Mouse (Mus musculus) cerebellum, adult 8-10 months (tissue): ENCODE results near the gene Slc25a39.
A peak's percentile ranks its signal among the peaks of the same experiment; 100 is the strongest.

Experiments used
- DNase-seq: peaks from one replicate; pipeline ENCODE4 v3.0.0; 2022

Gene Slc25a39

DNA sequence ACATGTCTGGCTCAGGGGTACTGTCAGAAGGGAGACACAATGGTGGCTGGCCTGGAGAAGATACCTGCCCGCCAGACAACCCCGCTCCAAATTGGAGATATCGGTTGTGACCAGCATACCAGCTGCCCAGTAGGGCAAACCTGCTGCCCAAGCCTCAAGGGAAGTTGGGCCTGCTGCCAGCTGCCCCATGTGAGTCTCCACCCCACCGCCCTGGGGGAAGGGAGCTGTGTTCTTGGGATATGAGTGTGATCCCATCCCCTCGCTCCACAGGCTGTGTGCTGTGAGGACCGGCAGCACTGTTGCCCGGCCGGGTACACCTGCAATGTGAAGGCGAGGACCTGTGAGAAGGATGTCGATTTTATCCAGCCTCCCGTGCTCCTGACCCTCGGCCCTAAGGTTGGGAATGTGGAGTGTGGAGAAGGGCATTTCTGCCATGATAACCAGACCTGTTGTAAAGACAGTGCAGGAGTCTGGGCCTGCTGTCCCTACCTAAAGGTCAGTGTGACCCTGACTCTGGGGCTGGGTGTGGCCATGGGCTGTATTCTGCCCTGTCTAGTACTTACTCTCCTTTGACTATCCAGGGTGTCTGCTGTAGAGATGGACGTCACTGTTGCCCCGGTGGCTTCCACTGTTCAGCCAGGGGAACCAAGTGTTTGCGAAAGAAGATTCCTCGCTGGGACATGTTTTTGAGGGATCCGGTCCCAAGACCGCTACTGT is 28.2 kb upstream of the Slc25a39 start:
- peak; percentile 55 for DNase-seq

- peak; percentile 35 for DNase-seq
Measured at GRCm38 (mm10) chr11:102434816-102435705, 27.3 kb upstream of the Slc25a39 start.

DNA sequence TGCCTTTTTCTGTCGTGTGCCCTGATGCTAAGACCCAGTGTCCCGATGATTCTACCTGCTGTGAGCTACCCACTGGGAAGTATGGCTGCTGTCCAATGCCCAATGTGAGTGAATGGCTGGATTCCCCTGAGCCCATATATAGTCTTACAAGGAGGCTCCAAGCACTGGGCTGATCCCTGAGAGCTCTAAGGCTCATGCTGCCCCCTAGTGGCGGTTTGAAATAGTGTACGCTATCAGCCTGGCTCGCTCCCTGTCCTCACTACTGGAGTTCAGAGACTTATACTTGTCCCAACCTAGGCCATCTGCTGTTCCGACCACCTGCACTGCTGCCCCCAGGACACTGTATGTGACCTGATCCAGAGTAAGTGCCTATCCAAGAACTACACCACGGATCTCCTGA is 26.7 kb upstream of the Slc25a39 start:
- peak; percentile 92 for DNase-seq

- no peak for DNase-seq
Measured at GRCm38 (mm10) chr11:102433866-102434265, 26.1 kb upstream of the Slc25a39 start.

DNA sequence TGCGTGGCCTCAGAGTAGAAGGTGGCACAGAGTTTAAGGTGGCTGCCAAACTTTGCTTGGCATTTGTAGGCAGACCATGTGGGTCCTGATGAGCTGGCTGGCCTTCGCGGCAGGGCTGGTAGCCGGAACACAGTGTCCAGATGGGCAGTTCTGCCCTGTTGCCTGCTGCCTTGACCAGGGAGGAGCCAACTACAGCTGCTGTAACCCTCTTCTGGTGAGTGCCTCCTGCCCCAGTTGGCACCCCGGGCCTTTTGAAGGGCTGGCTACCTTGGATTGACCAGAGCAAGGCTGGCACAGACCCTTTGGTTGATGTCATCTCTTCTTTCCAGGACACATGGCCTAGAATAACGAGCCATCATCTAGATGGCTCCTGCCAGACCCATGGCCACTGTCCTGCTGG is 25.1 kb upstream of the Slc25a39 start:
- DNase-seq: peak; percentile 65

GRCm38 (mm10) chr11:102432115-102432843 is 24.5 kb upstream of the Slc25a39 start:
- peak; percentile 30 for DNase-seq

- peak; percentile 23 for DNase-seq
Measured at GRCm38 (mm10) chr11:102431728-102432114, 24.0 kb upstream of the Slc25a39 start.

DNA sequence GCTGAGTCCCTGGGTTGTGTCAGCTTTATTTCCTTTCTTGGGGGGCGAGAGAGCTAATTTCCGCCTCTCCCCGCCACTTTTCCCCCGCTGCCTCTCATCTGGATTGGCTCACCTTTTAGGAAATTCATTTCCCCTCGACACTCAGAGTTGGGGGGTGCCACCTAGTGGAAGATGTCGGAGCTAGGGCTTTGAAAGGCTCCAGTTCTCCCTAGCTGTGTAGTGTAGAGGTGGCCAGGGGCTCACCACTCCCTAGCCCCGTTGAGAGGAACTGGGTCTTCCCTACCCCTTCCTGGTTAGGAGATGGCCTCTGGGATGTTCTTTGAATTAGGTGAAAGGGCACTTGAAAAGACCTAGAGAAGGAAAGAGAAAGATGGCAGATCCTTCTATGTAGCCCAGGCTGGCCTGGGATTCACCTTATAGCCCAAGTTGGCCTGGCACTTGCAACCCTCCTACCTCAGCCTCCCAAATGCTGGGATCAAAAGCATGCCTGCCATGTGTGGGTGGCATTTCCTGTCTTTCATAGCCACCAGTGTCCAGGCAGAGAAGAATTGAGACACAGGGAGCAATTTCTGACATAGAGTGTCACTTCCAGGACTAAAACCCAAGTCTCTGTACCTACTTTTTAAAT is 23.4 kb upstream of the Slc25a39 start:
- peak; percentile 83 for DNase-seq

DNA sequence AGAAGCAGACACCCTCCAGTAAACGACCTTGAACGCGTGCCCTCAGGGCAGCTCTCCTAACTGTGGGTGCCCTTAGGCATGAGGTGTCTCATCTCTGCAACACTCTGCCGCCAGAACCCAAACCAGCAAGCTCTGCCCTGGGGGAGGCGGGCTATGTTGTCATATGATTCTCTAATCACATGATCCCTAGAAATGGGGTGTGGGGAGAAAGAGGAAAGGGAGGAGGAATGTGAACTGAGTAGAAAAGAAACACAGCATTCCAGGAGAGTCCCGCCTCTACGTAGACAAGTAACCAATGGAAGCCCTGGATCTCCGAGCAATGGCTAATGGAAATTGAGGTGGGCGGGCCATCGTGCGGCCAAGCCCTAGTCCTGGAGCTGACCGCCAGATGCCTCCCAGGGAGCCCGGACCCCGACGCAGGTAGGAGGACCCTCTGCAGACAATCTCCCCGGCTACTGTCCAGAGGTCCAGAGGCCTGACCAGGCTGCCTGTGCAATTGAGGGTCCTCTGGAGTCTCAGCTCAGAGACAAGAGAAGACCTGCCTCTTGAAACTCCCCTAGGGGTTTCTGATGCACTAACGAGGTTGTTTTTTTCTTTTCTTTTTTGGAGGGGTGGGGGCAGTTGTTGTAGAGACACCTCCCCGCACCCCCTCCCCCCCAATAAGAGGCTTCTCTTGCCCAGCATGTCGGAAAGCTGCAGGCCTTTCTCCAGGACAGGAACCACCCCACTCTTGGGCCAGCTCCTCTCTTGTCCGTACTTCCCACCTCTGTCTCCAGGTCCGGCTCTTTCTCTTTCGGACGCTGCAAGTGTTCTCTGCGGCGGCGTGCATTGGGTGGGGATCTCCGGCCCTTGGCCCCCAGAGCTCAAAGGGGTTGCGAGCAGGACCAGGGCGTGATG is 22.6 kb upstream of the Slc25a39 start, which contains the start of gene Grn:
Gene Grn (plus strand): TSS at position 195 of the 897 bp plus-strand sequence.
- DNase-seq: peak; percentile 87

DNA sequence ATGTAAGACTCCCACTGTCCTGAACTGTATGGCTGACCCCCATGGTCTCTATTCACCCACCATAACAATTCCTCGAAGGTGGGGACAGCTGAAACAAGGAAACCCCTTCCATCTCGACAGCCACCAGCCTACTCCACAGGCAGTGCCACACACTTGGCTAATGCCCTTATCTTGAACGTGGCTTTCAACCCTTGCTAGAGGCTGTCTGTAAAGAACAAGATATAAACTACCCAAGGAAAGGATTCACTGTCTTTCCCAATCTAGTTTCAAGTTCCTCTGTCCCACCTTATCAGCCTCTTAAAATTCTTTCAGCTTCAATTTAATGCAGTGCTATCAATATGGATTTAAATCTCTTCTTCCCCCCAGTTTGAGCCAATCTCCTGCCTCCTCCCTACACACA is 21.8 kb upstream of the Slc25a39 start:
- DNase-seq: no peak

DNA sequence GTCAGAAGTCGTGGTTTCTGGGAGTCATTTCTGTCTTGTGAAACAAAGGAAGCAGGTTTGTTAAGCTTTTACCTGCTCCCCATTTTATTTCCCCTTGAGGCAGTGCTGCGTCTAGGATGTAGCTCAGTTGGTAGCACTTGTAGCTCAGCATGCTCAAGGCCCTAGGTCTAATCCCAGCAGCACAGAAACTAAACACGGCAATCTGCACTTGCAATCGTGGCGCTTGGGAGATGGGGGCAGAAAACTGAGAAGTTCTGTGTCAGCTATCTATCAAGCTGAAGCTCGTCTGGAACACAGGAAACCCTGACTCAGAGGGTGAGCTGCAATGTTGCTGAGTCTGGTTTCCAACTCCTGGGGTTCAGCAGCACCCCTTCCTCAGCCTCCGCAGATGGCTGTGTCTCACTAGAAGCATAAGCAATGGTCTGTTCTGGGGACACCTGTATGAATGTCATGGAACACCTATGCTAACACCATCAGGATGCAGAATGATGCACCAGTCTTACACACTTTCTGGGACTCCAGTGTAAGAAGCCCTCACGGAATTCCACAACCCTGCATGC is 21.3 kb upstream of the Slc25a39 start:
- DNase-seq: no peak

GRCm38 (mm10) chr11:102425555-102426316 is 18.0 kb upstream of the Slc25a39 start:
- no peak for DNase-seq

GRCm38 (mm10) chr11:102424666-102425065 is 16.9 kb upstream of the Slc25a39 start:
- DNase-seq: no peak

DNA sequence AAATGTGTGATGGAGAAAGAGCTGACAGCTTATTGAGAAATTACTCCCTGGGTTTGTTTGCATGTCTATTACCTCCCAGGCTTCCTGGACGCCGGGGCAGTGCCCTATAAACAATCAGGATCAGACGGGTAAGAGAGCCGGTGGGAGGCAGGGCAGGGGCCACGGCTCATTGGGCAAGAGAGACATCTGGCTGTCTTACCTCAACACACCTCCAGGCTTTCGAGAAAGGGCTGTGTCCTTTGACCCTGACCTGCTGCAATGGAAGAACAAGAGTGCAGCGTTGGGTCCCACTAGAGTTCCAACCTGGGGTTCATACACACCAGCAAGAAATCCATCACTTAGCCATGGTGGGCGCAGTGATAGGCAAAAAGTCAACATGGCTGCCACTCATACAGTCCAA is 13.8 kb upstream of the Slc25a39 start:
- DNase-seq: no peak

- DNase-seq: no peak
Measured at GRCm38 (mm10) chr11:102418887-102419286, 11.1 kb upstream of the Slc25a39 start.

DNA sequence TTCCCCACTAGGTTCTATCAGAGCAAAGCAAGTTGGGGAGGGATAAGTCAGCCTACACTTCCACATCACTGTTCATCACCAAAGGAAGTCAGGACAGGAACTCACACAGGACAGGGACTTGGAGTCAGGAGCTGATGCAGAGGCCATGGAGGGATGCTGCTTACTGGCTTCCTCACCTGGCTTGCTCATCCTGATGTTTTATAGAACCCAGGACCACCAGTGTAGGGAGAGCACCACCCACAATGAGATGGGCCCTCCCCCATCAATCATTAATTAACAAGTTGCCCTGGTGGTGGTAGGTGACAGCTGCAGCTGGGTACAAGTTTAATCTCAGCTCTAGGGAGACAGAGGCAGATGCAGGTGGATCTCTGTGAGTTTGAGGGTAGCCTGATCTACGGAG is 9.4 kb upstream of the Slc25a39 start:
- DNase-seq: no peak

DNA sequence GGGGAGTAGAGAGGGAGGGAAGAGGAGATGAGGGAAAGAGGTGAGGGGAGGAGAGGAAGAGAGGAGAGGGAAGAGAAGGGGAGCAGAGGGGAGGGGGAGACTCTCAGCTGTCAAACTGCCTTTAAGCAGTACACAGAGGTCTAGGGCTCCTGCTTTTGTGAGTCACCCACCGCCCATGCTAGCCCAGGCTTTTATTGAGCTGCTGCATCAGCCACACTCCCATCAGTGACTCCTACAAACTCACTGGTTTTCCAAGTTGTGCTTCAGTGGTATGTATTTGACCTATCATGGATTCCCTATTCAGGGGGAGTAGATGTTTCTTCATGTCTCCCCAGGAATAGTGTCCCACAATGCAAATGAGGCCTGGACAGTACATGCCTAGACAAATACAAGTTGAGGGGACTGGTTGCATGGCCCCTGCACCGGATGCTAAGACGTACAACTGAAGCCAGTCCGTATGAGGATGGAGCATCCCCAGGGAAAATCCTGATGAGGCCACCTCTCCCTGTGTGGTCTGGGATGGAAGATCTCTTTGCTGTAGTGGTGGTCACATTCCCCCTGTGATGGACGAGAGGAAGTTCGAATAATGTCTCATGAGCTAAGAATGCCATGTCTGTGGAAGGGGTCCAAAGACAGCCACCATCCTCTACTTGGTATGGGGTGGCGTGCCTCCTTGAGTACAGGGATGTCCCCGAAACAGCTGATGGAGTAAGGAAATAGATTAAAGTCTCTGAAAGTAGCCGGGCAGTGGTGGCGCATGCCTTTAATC is 7.5 kb upstream of the Slc25a39 start:
- DNase-seq: no peak

DNA sequence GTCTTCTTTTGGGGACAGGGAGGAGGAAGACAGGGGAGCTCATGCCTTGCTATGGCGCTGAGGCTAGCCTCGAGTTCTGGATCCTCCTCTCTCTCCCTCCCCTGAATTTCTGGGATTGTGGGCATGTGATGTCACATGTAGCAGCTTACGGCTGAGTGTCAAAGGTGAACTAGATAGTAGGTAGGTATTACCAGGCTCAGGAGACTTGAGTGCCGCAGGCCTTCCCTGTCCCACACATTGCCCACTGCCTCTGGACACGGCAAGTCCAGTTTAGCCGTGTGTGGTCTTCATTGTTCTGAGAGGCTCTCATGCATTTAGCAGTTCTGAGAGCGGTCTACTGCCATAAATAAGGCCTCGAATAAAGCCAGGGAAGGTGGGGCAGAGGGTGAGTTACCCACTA is 5.3 kb upstream of the Slc25a39 start:
- no peak for DNase-seq

- peak; percentile 91 for DNase-seq
Measured at GRCm38 (mm10) chr11:102411704-102412103, 4.0 kb upstream of the Slc25a39 start.

DNA sequence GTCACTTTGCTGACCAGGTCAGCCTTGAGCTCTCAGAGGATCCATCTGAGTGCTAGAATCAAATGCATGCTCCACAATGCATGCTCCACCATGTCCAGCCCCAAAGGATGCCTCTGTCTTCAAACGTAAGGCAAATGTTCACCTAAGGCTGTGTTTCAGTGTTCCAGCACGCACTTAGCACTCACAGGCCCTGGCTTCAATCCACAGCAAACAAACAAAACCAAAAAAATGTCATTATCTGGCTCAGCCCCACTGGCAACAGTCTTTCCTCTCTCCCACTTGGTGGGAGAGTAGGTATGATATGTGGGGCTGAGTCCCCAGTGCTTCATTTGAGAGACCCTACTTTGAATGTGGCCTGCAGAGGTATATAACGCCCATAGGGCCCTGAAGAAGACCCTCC is 3.3 kb upstream of the Slc25a39 start:
- DNase-seq: no peak
